Mouse (Mus musculus): ENCODE data around the gene Cdh23. TPM values are rescaled to one million over a fixed set of nuclear protein-coding genes. Genes with fewer than 3 reads are reported as not detected.
A peak's percentile ranks its signal among the peaks of the same experiment; 100 is the strongest.

Gene Cdh23
- total RNA-seq, 2 experiments from 2014 or later: 6.0 to 6.1 TPM

DNA sequence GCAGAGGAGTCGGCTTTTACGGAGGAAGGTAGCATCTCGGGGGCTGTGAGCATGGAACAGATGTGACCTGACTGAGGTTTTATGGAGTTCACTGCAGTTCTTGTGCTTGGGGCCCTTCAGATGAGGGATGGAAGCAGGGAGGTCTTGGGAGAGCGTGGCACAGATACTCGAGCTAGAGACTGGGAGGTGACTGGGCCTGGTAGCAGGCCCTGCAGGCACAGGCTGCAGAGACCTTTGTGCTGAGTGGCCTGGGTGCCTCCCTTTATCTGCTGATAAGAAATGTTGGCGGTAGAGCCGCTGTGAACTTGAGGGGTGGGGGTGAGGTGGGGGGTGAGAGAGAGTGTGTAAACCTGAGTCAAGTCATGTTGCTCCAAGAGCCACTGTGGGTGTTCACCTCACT lies 361.7 kb downstream of the Cdh23 start:
- DNase-seq: no peak

DNA sequence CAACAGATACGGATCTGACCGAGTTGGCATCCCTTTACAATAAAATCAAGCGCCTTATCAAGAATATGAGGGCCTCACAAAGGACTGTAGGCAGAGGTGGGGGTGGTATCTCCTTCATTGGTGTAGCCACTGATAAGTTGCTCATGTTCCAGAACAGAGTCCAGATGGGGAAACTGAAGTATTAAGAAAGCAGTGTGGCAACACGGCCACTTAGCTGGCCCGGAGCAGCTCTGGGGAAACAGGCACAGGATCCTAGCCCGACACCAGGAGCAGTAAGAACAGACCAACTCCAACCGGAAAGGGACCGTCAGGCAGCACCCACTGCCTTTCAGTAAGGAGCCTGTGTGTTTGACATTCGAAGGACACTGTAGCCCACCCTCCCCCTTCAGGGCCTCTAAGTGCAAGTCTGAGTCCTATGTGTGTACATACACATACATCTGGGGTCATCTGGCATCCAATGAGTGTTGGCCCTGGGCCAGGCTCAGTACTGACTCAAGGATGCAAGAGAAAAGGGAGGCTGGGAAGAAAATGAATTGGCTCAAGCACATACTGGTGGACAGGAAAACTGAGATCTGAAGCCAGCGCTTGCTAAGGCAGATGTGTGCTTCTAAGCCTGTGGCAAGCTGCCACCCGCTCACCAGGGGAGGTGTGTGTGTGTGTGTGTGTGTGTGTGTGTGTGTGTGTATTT lies 367.2 kb downstream of the Cdh23 start:
- DNase-seq: no peak

DNA sequence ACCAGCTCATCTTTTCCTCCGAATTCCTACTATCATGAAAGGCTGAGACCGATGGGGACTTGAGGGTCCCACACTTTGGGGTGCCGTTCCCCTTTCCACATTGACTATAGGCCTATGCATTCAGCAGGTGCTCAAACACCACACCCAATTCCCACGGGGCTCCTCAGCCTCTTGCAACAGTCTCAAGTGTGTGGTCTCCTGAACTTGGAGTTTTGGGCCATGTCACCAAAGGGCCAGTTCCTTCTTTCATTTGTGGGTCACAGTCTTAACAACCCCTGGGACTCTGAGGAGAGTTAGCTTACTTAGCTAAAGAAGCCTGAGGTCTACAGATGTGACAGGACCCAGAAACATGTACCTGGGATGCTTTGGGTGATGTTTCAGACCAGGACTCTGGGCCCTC lies 380.1 kb downstream of the Cdh23 start:
- DNase-seq: no peak

DNA sequence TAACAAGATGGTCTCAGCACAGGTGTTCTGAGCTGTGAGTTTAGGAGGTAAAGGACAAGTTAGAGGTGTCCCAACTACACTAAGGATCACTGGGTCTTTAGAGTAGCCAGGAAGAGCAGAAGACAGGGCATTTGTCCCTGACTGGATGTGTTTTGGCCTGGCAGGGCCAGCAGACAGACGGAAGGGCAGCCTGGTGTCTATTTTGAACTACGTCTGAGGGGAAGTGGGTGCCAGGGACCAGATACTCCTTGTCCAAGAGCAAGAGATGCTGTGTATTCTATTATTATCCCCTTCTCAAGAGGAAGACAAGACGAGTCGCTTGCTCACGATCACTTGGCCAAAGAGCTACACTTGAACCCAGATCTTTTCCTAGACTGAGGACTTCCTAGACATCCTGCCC lies 382.7 kb downstream of the Cdh23 start:
- DNase-seq: no peak

DNA sequence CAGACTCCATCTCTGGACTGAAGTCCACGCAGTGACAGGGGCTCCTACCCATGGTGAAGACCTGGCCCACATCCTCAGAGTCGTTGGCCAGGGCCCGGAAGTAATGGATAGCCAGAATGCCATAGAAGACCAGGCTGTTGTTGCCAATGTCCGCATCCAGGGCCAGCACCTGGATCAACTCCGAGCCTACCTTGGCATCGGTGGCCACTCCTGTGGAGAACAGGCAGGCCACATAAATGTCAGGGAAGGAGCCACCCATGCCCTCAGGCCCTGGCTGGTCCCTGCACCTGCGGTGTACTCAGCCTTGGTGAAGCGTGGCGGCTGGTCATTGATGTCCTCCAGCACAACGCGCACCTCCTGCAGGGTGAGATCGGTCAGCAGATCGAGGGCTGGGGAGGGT lies 385.7 kb downstream of the Cdh23 start:
- no peak for DNase-seq

DNA sequence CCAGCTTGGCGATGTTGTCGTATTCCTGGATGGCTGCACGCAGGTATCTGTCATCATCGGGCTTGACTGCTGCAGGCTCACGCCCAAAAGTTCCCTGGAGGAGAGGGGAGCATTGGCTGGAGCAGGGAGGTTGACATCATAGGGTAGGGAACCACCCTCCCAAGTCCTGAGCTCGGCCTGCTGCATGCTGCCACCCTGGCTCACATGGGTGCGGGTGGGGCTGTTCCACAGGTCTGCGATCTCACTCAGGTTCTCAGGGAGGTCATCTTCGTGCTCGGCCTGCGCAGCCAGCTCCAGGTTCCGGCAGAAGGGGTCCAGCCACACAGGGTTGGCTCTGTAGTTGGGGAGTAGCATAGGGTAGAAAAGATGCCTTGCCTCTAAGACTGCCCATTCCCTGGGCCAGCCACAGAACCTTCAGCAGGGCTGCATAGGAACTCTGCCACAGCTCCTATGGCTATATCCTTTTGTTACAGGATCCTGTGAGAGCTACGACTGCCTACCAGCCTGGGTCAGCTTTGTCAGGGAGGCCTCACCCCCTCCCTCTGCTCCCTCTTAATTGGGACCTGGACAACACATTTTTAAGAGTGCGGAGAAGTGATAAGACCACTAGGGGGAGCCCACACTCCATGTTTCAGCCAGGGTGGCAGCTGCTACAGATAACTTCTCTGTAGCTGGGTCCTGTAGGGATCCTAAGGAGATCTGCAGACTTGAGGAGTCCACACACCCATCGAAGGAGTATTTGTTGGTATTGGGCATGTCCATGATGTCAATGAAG lies 391.2 kb downstream of the Cdh23 start:
- peak; percentile 76 to 86 for DNase-seq

DNA sequence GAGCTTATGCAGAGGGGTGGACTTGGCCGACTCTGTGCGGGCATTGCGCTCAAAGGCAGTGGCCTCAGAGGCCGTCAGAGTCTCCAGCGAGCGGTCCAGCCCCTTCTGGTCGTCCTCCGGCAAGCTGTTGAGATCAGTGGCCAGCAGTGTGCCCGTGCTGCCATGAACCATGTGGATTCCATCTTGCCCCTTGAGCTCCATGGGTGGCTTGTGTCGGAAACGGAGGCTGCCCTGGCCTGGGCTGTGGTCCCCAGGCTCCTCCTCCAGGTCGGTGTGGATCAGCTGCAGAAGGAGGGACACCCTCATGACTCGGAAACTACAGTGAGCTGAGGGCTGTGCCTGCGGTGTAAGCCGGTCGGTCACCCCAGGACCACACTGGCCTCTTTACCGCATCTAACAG lies 392.9 kb downstream of the Cdh23 start:
- DNase-seq: no peak

DNA sequence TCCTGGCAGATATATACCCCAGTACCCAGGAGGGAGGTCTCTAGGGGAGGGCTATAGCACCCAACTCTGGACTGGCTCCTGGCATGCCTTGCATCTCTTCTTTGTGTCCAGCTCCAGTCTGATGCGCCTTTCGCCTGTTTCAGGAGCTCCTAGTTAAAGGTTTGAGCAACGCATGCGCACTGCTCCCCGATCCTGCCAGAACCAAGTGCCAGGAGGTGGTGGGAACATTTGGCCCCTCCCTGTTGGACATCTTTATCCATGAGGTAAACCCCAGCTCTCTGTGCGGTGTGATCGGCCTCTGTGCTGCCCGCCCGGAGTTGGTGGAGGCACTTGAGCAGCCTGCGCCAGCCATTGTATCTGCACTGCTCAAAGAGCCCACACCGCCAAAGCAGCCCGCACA lies 396.7 kb downstream of the Cdh23 start:
- no peak for DNase-seq

DNA sequence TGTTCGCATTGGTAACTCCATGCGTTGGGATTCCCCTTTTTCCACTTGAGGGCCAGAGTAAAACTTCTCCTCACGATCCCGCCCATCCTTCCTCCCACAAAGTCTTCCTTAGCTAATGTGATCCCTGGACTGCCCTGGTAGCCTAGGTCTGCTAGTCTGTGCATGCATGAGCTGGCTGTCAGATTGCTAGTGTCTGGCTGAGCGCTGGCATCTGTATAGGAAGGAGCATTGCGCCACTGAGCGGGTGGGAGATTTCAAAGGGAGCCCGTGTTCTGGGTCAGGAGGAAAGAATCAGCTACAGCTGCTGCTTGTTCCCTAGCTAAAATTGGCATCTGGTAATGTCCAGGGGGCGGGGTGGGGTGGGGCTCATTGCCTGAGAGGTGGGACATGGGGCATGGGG lies 400.3 kb downstream of the Cdh23 start:
- DNase-seq: no peak

DNA sequence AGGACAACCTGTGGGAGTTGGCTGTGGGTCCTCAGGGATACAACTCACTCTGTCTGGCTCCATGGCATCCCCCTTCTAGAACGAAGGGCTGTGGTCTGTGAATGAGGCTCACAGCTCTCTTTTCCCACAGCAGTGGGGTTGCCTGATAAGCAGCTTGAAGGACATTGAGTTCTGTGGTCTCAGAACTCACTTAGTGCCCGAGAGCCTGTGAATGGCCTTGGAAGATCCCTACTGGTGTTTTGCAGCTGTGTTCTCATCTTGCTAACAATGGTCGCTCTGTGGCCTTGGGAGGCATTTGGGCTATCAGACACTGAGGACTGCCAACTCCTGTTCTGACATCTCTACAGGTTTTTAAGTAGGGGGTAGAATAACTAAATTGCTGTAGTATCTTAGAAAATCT lies 400.9 kb downstream of the Cdh23 start:
- no peak for DNase-seq

DNA sequence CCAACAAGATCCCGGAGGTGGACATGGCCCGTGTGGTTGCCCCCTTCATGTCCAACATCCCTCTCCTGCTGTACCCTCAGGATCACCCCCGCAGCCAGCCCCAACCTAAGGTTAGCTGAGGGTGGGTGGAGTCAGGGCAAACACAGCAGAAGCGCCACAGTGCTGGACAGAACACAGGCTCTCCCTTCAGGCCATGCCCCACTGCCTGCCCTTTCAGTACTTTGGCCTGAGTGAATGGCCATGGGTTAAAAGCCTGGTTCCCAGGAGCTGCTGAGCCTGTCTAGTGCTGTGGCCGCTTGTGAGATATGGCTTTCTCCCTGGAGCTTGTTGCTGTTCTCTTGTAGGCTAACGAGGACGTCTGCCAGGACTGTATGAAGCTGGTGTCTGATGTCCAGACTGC lies 401.7 kb downstream of the Cdh23 start:
- DNase-seq: no peak

DNA sequence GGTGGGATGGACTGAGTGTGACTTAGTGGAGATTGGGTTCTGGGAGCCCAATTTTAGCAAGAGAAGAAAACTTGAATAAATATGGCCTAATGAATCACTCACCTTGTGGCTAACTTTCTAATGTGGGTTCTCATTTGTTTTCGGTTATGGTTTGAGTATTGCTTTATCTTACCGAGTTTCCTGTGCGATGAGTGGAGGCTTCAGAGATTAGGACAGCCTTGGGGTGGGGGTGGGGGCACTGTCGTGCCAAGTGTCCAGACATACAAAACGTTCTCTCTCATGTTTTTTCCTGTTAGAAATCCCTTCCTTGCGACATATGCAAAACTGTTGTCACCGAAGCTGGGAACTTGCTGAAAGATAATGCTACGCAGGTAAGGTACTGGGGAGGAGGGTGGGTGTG lies 404.1 kb downstream of the Cdh23 start:
- no peak for DNase-seq

DNA sequence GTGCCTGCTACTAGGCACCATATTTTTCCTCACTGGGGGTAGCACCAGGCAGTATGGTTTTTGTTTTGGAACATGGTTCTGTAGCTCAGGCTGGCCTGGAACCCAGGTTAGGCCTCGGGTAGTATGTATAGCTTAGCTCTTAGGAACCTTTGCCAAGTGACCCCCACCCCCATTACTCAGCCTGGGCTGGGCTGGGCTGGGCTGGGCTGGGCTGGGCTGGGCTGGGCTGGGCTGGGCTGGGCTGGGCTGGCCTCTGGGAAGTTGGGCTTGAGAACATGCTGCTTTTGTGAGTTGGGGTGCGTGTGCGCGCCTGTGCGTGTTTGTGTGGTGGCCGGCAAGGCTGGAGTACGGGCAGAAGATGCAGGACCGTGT lies 405.6 kb downstream of the Cdh23 start:
- DNase-seq: no peak

DNA sequence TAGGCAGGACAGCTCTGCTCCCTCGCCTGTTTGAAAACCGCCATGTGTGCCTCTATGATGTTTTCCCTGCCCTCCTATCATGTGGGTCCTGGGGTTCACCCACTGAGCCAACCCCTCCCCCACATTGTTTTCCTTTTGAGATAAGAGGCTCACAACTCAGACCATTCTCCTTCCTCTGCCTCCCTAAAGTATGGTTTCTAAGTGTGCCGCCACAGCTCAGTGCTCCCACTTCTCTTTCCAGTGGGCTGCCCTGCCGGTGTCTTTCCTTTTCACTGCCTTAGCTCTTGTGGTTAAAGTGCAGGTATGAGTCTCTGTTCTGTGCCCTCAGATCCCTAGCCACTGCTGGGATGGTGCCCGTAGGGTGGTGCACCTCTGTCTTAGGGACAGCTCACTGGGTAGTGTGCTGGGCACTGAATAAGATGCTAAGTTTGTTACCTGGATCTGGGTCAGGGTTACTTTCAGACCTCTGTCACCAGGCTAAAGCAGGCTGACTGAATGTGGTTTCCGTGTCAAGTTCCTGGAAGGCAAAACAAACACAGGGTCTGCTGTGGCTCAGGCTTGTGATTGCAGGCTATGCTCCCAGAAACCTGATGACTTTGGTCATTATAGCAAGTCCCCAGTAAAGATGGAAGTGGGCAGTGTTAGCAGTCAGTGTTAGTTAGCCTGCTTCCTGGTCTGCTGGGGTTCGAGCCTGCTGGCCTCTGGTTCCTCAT lies 406.1 kb downstream of the Cdh23 start:
- DNase-seq: peak in 1 of 2 experiments; percentile 35

DNA sequence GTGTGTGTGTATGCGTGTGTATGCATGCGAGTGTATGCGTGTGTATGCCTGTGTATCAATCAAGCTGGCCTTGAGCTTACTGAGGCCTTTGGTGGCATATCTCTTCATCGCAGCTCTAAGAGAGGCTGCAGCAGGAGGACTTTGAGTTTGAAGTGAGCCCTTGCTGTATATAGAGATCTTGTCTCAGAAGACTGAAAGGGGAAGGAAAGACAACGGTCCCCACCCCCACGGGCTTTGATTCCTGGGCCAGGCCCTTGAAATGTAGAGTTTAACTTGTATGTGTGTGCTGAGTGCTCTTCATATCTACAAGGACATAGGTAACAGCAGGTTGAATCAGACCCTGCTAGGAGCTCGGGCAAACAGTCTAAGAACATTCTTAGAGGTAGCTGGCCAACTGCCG lies 407.1 kb downstream of the Cdh23 start:
- DNase-seq: peak; percentile 44 to 53

DNA sequence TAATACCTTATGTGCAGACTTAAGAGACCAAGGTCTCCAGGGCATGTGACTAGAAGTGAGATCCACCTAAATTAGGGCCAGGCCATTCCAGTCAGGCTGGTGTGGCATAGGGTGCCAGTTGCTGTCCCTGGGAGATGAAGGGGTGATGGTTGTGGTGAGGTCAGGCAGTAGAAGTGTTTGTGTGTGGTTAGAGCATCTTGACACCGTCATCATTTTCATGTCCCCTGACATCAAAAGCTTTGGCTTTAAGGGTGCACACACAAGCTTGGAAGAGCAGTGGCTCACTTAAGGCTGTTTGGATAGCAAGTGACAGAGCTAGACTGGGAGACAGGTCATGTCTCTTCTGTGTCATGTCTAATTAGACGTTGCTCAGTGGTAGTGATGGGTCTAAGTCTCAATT lies 408.6 kb downstream of the Cdh23 start:
- no peak for DNase-seq

DNA sequence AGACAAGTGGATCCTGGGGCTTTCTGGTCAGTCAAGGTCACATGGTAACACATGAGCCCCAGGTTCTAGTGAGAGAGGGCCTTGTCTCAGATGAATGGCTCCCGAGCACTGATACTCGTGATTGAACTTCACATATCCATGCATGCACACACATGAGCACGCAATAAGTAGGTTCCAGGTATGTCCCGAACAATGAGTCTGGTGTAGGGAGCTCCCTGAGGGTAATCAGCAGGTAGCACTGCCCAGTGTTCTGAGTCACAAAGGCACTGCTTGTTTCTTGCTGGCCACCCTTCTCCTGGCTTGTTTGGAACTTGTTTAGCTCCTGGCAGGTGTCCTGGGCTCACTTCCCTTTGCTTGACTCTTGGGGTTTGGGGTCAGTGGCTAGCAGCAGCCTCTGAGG lies 409.1 kb downstream of the Cdh23 start:
- DNase-seq: no peak

DNA sequence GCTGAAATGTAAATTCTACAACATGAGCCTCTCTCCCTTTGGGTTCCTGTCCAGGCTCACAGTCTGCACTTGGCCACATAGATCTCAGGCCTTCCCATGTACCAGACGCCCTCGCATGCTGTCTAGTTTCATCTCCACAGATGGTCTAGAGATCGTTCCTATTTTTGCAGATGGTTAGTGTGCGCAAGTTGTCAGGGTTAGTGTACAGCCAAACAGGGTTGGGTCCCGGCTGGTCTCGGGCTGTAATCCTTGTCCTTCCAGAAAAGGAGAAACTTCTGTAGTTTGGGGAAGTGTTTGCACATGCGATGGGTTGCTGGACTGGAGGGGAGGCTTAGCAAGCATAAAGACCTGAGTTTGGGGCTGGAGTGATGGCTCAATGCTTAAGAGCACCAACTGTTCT lies 409.7 kb downstream of the Cdh23 start:
- DNase-seq: peak in 1 of 2 experiments; percentile 52

DNA sequence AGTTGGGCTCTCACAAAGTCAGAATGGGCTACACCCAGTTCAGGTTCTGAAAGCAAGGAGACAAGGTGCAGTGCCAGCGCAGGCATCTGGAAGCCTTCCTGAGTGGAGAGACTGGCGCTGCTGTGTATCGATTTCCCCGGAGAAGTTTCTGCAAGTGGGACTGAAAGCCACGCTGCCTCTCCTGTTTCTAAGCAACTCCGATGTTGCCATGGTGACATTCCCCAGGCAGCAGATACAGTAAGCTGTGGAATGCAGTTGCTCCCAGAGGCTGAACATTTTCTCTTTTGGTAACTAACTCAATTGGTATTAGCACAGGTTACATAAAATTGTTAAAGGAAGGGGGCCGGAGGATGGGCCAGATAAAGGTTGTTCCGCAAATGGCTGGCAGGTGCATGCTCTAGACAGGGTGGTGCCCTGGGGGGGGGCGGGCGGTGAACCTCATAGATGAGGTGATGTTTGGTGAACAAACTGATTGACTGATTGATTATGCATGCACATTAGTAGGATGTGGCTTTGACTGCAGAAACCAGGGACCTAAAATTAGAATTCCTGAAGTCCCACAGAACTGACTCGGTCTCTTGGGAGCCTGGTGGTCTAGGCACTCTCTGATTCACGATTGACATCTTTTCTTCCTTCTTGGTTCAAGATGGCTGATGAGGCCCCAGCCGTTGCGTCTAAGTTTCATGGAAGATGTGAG lies 410.5 kb downstream of the Cdh23 start:
- DNase-seq: peak; percentile 74

DNA sequence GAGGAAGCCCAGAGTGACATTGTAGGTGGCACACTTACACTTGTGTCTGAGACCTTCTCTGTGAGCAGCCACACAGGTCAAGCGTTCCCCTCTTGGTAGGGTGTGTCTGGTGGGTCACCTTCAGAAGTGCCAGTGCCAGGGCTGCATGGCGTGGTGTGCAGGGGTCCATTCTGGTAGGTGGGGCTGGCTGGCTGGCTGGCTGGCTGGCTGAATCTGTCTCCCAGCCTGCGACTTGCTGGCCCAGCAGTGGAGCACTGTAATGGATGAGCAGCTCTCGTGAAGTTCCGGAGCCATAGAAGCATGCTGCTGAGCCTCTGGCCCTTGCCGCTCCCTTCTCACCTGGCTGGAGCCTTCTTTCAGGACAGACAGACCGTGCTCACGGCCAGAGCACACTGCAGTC lies 411.1 kb downstream of the Cdh23 start:
- peak in 1 of 2 experiments; percentile 27 for DNase-seq

DNA sequence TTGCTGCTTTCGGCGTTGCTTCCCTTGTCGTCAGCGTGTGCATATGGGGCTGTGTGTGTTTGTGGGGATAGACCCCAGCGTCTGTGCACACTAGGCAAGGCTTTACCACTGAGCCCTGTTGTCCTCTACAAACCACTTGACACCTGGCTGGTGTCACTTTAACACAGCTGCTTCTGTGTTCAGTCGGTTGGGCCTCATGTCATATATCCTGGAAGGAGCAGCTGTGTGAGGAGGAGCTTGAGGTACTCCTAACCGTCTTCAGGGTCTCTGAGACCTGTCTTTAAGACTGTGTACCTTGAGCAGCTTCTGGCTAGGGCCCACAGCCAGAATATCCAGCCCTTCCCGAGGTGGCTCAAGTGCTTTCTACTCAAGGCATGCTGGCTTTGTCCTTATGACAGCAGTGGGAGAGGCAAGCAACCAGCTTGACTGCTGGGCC lies 411.6 kb downstream of the Cdh23 start:
- peak in 1 of 2 experiments; percentile 50 for DNase-seq

DNA sequence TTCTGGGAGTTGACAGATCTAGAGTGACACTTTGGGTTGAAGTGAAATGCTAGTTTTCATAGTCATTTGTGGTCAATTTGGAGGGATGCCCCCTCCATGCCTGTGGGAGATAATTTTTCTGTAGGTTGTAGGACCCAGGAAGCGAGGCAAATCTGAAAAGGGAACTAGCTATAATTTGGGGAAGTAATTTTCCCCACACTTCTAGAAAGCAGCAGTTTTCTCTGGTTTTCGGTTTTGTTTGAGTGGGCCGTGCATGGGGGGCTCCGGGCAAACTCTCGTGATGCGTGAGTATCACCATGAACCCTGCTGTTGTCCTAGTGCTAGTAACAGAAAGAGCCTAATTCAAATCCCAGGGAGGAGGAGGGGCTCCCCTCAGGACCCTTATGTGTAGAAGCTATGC lies 412.0 kb downstream of the Cdh23 start:
- peak in 1 of 2 experiments; percentile 29 for DNase-seq

Measured in heart, adult 18-20 months (tissue).